Mouse (Mus musculus) hindlimb bud, embryonic 11.5 days (tissue): ENCODE measurements around the gene D17H6S53E.
"Not testable (repeated sequence)": the region's sequence is repeated elsewhere in the genome, so short reads cannot be mapped to it uniquely, and the experiment has no call there.

Experiments used
- DNase-seq: peaks from one replicate; pipeline ENCODE4 v3.0.0-alpha.2; 2012; ENCODE audit warnings: low read depth, low spot score; ENCODE audit errors: extremely low spot score

The D17H6S53E gene

DNA sequence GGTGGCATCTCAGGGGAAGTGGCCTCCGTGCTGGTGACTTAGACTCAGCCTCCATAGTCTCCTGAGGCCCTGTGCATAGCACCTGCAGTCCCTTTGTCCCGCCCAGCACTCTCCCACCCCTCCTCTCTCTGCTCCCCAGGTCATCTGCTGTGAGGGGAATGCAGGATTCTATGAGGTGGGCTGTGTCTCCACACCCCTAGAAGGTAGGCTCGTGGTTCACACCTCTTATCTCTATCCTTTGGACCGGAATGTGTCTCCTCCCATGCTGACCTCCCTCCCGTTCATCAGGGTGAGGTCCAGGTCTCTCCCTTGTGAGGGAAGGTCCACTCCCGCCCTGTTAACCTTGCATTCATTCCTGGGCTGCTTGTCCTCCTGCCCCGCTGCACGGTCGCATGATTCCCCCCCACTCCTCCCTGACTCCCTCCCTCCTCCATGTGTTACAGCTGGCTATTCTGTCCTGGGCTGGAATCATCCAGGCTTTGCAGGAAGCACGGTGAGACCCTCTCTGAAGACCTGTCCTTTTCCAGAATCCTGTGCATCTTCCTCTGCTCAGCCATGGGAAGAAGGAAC is 25.9 kb upstream of the D17H6S53E start:
- DNase-seq, result no peak

DNA sequence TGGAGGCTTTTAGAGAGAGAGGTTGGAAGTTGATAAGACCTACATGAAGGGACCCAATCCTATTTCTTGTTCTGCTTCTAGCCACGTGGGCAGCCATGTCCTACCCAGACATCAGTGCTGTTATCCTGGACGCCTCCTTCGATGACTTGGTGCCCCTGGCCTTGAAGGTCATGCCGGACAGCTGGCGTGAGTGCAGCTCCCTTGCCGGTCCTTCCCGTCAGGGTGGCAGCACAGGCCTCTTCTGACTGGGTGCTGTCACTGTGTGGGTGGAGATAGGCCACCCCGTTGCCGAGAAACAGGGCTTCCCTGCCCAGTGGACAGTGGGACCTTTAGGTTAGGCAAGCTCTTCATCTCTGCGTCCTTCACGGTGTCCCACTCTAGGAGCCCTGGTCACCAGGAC is 25.0 kb upstream of the D17H6S53E start:
- DNase-seq, result no peak

DNA sequence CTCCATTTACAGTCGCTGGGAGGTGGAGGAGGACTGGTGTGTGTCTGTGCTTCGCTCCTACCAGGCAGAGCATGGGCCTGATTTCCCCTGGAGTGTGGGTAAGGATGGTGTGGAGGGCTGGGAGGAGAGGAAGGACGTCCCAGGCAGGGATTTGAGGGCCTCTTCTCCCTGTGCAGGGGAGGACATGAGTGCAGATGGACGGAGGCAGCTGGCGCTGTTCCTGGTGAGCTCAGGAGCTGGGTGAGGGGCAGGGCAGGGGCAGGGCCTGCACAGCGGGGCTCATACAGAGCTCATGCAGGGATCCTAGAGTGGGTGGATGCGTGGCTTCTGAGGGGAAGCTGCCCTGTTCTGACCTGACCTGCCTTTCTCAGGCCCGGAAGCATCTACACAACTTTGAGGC is 23.9 kb upstream of the D17H6S53E start:
- DNase-seq, result no peak

- DNase-seq, result no peak
These were observed 22.9 kb upstream of the D17H6S53E start for GRCm38 (mm10) chr17:35103221-35103690.

DNA sequence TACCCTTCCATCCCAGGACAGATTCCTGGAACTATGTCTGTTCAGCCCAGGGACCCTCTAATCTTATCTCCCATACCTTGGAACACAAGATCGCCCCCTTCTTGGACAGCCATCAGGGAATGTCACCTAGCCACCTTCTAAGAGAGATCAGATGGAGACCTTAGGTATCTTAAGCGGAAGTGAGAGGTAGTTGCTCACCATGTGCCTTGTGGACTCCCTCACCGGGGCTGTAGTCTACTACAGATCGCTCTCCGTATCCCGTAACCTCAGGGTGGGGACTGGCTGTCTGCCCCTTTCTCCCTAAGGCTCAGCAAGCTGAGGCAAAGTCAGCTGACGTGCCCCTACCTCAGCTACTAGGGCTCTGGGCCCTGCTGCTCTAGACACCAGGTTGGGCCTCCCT is 22.1 kb upstream of the D17H6S53E start:
- no peak for DNase-seq

DNA sequence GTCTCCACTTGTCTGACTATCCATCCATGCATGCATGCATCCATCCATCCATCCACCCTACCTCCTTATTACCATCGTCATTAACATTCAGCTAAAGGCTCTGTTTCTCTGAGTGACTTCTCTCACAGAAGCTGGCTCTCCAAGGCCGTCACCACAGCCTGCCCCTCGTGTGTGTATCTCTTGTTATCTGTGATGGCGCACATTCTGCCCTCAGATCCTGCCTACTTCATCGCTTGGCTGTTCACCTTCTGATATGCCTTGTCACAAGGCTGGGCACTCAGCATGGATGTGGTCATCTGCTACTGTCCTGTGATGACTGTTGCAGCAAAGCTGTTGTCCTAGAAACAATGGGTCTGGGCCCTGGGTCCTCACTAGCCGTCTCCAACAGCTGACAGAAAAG is 21.4 kb upstream of the D17H6S53E start:
- no peak for DNase-seq

GRCm38 (mm10) chr17:35105740-35106389 is 20.3 kb upstream of the D17H6S53E start:
- DNase-seq, result no peak

GRCm38 (mm10) chr17:35106522-35106921 is 19.7 kb upstream of the D17H6S53E start:
- no peak for DNase-seq

DNA sequence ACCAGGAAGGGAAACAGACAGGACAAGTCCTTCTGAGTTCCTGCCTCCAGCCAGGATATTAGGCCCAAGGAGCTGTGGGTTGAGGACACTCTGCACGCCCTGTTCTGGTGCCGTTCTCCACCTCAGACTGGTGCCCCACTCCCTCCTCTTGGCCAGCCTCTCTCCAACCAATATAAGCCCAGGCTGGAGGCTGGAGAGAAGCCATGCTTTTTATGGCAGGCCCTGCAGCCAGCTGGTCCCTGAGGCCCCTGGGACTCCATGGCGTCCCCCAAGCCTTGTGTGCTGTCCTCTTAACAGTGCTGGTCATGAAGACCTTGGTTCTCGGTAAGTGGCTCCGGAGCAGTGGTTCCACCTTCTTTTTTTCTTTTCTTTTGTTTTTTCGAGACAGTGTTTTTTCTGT is 18.1 kb upstream of the D17H6S53E start, which contains the start of gene Ly6g5c:
TSS of gene Ly6g5c (plus strand) at position 183 of the 400 bp plus-strand sequence.
- DNase-seq, result no peak

DNA sequence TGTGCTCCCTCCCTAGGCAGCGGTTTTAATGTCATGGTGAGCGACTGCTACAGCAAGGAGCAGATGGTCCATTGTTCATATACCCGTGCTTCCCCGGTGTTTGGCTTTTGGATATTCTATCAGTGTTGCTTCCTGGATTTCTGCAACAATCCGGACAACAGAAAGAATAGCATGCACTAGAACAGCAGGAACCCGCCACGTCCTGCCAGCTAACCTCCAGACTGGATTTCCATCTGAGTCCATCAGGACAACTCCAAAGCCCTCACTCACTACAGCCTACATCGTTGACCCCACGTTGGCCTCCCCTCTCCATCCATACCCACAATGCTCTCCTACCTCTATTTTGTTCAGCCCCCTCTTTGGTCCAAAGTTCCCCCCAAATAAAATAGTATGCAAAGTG is 14.4 kb upstream of the D17H6S53E start:
- DNase-seq, result no peak

GRCm38 (mm10) chr17:35115046-35116019 is 10.8 kb upstream of the D17H6S53E start, which contains the start of gene Ly6g5b:
Gene Ly6g5b (minus strand): TSS chr17:35115428.
- no peak for DNase-seq

GRCm38 (mm10) chr17:35120745-35121142 is 5.4 kb upstream of the D17H6S53E start:
- DNase-seq, result no peak

- peak; percentile 93 for DNase-seq
These were observed 4.9 kb upstream of the D17H6S53E start, which contains the start of gene Gpank1 for GRCm38 (mm10) chr17:35121143-35121799. Gene Gpank1 (plus strand): TSS chr17:35121455.

DNA sequence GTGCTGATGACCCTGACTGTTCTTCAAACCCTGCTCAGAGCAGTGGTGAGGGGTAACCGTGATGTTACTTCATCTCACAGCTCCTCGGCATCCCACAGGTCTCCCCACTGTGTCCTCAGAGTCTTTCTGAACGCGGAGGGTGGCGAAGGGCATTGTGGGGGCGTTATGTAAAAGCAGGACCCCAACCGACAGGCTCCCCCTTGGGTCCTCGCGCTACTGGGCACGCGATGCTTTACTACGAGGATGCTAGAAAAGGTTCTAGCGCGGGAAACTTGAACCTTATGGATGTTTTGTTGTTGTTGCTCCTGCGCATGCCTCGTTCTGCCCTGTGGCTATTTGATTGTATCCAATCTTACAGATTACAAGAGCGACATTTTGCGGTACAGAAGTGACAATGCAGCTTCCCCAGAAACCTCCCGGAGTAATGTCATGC is 4.3 kb upstream of the D17H6S53E start, which contains the start of gene Csnk2b:
TSS of gene Csnk2b (minus strand) at position 183 of the 433 bp plus-strand sequence.
- peak; percentile 33 for DNase-seq

DNA sequence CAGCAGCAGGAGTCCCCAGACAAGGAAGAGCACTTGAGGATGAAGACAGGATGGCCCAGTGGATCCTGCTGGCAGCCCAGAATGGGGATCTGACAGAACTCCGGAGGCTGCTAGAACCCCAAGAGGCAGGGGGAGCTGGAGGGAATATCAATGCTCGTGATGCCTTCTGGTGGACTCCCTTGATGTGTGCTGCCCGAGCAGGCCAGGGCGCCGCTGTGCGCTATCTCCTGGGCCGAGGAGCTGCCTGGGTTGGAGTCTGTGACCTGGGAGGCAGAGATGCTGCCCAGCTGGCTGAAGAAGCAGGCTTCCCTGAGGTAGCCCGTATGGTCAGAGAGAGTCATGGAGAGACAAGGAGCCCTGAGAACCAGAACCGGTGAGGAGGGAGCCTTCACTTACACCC is 2.9 kb upstream of the D17H6S53E start:
- not testable (repeated sequence) for DNase-seq

DNA sequence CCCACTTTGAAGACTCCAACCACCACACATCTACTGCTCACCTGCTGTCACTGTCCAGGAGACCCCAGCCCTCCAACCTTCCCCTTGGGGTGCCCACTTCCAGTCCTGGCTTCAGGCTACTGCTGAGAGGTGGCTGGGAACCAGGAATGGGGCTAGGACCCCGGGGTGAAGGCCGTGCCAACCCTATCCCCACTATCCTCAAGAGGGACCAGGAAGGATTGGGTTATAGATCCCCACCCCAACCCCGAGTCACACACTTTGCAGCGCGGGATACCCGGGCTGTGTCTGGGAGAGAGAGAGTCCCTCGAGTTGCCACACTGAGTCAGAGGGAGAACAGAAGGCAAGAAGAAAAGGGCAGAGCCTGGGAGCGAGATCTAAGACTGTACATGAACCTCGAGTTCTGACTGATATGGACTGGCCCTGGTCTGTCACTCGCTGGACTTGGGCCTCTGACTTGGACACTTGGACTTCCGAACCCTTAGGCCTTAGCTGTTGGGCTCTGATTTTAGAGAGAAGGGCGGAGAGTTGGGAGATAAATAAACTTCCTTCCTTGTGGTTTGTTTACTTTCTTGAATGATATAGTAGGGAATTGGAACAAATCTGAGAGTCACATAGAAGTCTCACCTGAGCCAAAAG is 1.8 kb upstream of the D17H6S53E start:
- DNase-seq, result not testable (repeated sequence)

GRCm38 (mm10) chr17:35125081-35125480 is 1.1 kb upstream of the D17H6S53E start:
- no peak for DNase-seq

DNA sequence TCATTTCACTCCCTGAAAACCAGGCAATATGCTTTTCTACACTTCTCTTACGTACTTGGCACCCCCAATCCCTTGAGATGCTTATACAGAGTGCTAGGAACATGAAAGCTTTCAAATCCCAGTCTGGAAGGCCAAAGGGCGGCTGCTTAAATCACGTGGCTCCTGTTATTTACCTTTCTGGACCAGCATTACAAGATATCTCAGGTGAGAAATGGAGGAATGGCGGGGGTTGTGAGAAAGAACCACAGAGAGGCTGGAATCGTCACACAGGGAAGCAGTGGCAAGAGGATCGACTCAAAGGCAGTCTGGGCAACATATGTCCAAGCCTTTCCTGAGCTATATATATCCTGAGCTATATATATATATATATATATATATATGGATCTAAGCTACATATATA is 595 bp upstream of the D17H6S53E start:
- DNase-seq, result no peak

GRCm38 (mm10) chr17:35127017-35127416 is 844 bp downstream of the D17H6S53E start:
- no peak for DNase-seq

DNA sequence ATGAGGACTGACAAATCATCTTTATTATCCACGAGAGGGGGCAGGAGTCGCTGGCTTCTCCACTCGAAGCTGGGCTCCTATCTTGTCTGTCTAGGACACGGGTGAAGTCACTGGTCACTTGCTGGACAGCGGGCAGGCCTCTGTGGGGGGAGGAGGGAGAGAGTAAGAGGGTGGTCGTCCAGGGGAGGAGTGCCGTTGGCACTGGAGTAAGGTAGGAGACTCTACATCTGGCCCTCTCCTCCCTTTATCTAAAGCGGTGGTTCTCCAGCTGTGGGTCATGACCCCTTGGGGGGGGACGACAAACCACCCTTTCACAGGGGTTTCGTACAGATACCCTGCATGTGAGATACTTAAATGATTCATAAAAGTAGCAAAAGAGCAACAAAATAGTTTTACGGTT is 2.8 kb downstream of the D17H6S53E start:
- no peak for DNase-seq
